Mouse (Mus musculus) ovary, postnatal 10 days (tissue): ENCODE results near the gene Plekhn1.

ENCODE experiments used
- DNase-seq: peaks from one replicate; pipeline ENCODE4 v3.0.0; 2022; ENCODE audit warnings: low spot score

Gene Plekhn1

DNA sequence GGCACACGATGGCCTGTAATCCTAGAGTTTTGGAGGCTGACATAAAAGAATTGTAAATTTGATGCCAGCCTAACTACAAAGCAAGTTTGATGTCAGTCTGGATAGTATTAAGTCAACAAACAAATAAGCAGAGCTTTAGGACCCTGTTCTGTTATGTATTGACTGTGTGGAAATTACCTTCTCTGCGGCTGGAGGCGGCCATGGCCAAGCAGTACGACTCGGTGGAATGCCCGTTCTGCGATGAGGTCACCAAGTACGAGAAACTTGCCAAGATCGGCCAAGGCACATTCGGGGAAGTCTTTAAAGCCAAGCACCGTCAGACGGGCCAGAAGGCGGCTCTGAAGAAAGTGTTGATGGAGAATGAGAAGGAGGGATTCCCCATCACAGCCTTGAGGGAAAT lies 21.5 kb downstream of the Plekhn1 start:
- DNase-seq = no peak

GRCm38 (mm10) chr4:156209963-156210635 lies 24.6 kb downstream of the Plekhn1 start:
- DNase-seq = no peak

- no peak for DNase-seq
These were observed 25.8 kb downstream of the Plekhn1 start for GRCm38 (mm10) chr4:156208872-156209271.

DNA sequence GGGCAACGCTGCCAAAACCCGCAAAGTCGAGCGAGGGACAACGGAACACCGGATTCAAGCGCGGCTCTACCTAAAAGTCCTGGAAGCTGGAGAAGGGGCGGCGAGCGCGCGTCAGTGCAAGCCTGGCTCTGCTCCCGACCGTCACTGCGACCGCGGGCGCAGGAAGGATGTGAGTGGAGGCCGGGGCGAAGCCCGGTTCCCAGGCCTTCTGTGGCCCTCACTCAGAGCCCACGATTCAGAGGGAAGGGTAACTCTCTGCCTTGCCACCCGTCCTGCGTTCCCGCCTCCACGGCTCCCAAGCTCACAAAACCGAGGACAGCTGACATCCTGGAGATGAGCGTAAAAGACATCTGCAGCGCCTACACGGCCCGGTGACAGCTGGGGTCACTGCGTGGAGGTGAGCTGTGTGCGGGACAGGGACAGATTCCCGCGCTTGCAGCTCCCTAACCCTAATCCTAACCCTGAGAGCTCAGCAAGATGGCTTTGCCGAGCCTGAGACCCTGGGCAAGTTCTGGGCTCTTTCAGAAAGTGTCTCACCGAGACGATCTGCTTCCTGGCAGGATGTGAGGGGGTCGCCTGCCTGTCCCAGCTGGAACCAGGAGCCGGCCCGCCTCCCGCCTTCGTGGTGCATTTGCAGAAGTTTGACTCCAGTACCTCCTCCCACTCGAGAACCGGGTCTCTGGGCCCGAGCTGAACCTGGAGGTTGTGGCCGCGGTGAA lies 31.1 kb downstream of the Plekhn1 start:
- DNase-seq = no peak

DNA sequence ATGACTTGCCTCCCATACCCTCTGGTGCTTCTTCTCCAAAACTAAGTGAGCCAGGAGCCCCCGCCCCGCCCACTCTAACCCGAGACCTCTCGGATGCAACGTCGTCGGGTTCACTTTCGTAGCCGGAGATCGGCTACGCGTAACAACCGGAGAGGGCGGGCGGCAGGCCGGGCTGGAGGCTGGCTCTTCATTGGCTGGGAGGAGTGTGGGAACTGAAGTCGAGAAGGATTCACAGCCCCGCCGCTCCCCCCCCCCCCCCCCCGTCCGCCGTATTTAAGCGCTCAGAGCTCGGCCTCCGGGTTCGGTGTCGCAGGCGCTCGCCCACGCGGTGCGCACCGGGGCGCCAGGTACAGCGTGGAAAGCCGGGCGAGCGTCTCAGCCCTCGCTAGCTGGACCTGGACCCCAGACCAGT lies 31.6 kb downstream of the Plekhn1 start, which contains the start of gene AW011738:
AW011738 (plus strand) TSS at position 304 of the 412 bp plus-strand sequence.
- no peak for DNase-seq

DNA sequence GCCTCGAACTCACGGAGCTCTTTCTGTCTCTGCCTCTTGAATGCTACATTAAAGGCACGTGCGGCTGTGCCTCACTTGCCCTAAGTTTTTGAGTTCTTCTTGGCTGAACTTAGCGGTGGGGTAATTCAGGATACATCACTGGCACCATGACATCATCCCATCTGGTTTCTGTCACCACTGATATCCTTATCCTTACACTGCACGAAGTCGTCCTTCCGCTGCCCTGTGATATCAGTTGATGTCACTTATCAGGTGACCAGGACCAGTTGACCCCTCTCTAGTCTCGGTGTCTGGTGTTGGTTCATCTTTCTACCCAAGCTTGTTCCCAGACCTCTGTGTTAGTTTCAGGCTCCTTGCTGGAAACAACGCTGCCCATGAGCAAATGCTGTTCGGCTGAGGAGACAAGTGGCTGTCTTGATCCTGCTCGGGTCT lies 32.2 kb downstream of the Plekhn1 start:
- DNase-seq = no peak

DNA sequence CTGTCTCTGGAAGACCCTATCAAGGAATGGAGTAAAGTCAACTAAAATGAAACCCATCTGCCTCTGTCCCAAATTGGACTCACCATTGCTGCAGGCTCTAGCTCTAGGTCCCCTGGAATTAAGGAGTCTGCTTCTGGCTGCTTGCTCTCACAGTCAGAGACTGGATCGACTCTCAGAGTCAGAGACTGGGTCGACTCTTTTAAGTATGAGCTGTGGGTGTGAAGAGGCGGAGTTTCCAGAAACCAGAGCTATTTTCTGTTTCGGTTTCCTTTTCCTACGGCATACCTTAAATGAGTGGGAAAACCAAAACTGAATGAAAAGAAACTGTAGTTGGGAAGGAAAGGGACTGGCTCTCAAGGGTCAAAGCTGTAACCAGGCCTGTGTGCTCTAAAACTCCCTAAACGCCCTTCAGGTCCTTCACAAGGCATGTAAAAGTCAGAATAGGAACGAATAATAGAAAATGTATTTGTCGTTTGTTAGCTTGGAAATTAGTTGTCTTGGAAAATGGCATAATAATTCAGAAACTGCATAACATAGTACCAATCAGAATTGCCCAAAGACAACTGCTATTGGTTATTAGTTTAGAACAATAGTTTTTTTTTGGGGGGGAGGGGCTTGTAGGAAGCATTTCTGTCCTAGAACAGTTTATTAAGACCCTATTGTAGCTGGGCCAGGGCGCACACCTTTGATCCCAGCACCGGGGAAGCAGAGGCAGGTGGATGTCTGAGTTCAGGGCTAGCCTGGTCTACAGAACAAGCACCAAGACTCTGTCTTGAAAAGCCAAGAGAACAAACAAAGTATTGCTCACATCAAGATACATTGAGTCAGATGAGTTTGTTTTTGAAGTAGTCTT lies 33.8 kb downstream of the Plekhn1 start, which contains the start of gene Isg15:
Isg15 (minus strand) TSS at position 196 of the 853 bp plus-strand sequence.
- no peak for DNase-seq

- peak; percentile 71 for DNase-seq
These were observed 36.8 kb downstream of the Plekhn1 start for GRCm38 (mm10) chr4:156197829-156198205.

- no peak for DNase-seq
These were observed 37.4 kb downstream of the Plekhn1 start, which contains the start of gene Agrn for GRCm38 (mm10) chr4:156197131-156197828. Gene Agrn (minus strand): TSS chr4:156197488.

GRCm38 (mm10) chr4:156195927-156196870 lies 38.5 kb downstream of the Plekhn1 start:
- no peak for DNase-seq

DNA sequence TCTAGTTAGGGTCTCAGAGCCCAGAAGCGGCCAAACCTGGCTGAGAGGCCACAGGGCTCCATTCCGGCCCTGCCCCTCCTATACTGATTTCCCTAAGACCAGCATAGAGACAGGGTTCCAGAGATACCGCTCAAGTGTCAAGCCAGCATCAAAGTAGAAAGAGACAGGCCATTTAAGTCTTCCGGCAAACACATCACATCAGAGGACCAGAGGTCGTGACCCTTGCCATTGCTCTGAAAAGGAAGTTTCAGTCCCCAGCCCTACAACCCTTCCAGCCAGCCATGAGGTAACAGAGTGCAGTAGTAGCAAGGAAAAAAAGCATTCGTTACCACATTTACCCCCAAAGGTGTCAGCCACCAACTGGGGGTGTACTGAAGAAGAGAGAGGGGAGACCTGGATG lies 40.3 kb downstream of the Plekhn1 start:
- no peak for DNase-seq

GRCm38 (mm10) chr4:156193906-156194305 lies 40.8 kb downstream of the Plekhn1 start:
- DNase-seq = no peak

DNA sequence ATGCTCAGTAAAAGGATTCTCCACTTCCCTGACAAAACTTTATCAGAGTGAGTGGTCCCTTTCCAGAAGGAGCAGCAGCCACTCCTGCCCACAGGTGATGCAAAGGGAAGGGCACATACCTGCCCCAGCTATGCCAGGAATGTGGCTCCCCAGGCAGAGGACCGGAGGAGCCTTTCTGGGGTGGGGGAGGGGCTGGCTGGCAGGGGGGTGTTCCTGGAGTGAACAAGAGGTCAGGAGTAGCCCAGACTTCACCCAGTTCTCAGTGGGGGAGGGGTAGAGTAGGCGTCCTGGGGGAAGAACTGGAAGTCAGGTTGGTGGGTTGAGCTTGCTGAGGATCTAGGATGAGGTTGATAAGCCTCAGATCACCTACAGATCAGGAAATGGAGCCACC lies 41.5 kb downstream of the Plekhn1 start:
- no peak for DNase-seq

DNA sequence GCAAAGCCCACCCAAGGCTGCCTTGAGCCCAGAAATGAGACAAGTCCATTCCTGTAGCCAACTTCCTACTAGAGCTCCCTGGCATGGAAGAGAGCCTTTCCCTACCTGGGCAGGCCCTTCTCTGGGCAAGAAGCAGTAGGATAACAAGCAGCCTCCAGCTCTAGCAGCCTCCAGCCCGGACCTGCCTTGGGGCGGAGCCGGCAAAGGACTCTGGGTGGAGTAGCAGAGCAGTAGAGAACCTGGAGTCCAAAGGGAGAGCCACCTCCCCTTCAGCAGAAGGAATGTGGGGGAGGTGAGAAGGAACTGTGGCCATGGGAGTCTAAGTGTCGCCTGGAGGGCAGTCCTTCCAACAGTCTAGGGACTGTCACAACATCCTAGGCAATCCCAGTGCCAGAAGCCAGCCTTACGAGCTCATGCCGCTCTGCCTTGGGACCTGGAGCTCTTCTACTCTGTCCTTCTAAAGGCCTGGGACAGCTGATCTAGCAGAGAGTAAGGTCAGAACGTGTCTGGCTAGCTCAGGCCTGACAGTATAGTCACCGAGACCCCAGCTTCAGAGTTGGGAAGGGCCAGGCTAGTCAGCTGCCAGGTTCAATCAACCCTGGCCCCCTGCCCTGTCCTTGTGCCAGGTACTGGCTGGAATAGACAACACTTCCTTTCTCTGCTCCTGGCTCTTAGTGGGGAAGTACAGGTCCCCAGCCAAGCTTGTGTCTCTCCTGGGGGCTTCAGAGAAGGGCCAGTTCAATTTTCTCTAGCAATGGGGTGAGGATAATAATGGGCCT lies 42.0 kb downstream of the Plekhn1 start:
- no peak for DNase-seq

- DNase-seq = no peak
These were observed 45.8 kb downstream of the Plekhn1 start for GRCm38 (mm10) chr4:156188811-156189323.

DNA sequence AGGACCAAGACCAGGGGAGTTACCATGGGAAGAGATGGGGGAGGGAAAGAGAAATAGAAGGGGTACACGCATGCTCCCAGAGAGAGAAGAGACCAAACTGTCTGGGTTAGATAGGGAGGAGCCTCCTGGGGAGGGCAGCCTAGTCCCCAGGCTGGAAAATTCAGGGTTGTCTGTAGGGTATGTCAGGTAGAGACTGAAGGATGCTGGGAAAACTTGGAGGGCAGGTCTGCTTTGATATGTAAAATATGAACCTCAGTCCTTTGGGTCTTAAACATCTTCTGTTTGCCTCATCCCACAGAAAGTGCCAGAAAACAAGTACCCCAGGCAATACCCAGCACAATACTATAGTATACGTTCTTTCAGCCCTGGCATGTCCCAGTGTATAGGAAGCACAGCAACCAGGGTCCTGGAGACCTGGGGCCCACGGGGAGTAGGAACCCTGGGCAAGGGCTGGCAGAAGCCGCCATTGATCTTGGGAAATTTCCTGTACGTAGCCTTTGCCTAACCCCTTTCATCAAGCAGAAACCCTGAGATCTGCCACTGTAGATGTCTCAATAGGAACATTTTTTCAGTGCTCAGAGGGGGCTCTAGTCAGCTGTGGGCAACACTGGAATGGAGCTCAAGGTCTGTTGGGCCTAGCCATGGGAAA lies 46.4 kb downstream of the Plekhn1 start:
- no peak for DNase-seq

GRCm38 (mm10) chr4:156185950-156186850 lies 48.5 kb downstream of the Plekhn1 start:
- DNase-seq = no peak

DNA sequence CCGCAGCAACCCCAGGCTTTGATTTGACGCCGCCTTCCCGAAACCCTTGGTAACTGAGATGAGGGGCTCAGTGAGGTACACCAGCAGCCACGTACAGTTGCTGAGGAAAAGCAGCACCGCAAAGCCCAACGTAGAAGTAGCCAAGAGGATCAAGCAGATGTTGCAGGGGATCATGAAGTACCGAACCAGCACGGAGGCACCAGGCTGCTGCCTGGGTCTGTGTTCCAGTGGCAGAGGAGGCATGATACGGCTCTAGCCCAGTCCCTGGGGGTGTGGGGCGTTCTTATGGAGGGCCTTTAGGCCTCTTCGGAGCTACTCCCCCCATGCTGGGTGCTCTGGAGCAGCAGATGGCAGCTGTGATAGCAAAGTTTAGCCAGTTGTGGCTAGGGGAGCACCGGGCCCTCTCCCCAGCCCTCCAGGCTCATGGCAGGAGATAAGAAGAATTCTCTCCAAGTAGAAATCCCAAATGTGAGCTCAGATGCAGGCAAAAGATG lies 49.2 kb downstream of the Plekhn1 start:
- DNase-seq = no peak
